Mouse (Mus musculus) hindbrain, embryonic 10.5 days (tissue): ENCODE data around the gene Ikzf2. TPM values are rescaled to one million over a fixed set of nuclear protein-coding genes. Genes with fewer than 3 reads are reported as not detected.

ENCODE experiments used
- DNase-seq: peaks from one replicate; pipeline ENCODE4 v3.0.0-alpha.2; 2017; ENCODE audit warnings: low spot score
- H3K27ac ChIP-seq: fragments of 300-500 bp; sonication (generic); 2 replicates; pipeline ENCODE4 v1.5.1; 2016; ENCODE audit warnings: mild to moderate bottlenecking, moderate library complexity
- H3K27me3 ChIP-seq: fragments of 300-500 bp; sonication (generic); 2 replicates; pipeline ENCODE4 v1.6.1; 2016; ENCODE audit warnings: mild to moderate bottlenecking; ENCODE audit not compliant: poor library complexity, insufficient read depth, severe bottlenecking
- H3K36me3 ChIP-seq: fragments of 300-500 bp; sonication (generic); 2 replicates; pipeline ENCODE4 v1.6.1; 2016; ENCODE audit warnings: mild to moderate bottlenecking, moderate library complexity
- H3K4me1 ChIP-seq: fragments of 300-500 bp; sonication (generic); replicated peaks from 2 replicates; pipeline ENCODE4 v1.6.1; 2016; ENCODE audit warnings: mild to moderate bottlenecking
- H3K4me3 ChIP-seq: fragments of 300-500 bp; sonication (generic); 2 replicates; pipeline ENCODE4 v1.5.1; 2016; ENCODE audit warnings: mild to moderate bottlenecking, moderate library complexity
- H3K9me3 ChIP-seq: fragments of 300-500 bp; sonication (generic); 2 replicates; pipeline ENCODE4 v1.6.1; 2016; ENCODE audit warnings: mild to moderate bottlenecking, moderate library complexity
- WGBS: fragments of 180-500 bp; shearing (Covaris S2); methylation state at CpG from one replicate; pipeline ENCODE4 v1.1.7; 2016; 5-methylcytosine and 5-hydroxymethylcytosine counted together
- polyA plus RNA-seq: library from polyadenylated mRNA; unstranded; fragments of >200 nt; fragmentation: Nextera tagmentation; extraction: Ambion mirVana; gene quantifications from 2 replicates; pipeline ENCODE4 v1.2.1, GENCODE M21; 2016

The Ikzf2 gene
- polyA plus RNA-seq, 1 experiment from 2014 or later, result 6.5 TPM

DNA sequence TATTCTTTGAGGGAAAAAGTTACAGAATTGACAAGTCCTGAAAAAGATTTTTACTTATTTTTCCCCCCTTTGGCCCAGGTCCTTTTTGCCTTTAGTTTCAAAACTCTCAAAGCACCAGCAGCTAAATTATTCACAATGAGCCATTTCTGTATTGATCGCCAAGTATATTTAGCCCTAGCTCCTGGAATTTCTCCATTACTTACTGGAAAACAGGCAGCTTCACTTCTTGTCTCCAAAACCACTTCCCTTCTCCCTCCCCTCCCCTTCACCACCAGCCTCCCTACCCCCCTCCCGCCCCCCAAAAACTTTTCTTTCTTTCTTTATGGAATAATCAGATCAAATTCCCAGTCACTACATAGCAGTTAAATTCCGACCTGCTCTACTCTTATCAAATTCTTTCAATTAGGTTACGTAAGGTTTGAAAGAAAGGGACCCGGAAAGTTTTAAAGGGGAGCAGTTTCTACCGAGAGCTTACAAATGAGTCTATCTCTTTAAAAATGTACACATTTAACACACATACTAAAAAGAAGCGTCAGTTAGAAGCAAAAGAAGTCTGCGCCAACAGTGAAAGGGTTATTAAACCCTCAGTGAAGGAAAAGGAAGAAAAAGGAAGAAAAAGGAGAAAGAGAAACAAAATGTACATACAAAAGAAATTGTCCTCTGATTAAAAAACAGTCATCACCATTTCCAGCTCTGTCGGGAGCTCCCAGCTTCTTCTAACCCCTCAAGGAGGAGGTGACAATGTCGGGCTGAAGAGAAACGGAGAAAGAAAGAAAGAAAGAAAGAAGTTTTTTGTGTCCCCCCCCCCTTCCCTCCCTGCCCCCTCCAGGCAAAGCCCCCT is 1.8 kb downstream of the Ikzf2 start:
- Histone ChIP-seq H3K9me3 (no peaks in the 10 kb centered on the region), H3K27me3 (no peaks in the 10 kb centered on the region), H3K36me3 (no peaks in the 10 kb centered on the region), H3K4me3 (peak overlapping the region; percentile 77), H3K4me1 (peaks cover 24% of the 10 kb centered on the region), H3K27ac (peak overlapping the region; percentile 87)
- no peak for DNase-seq
- under 1% methylated on average over 11 of the region's 11 CpGs for WGBS

DNA sequence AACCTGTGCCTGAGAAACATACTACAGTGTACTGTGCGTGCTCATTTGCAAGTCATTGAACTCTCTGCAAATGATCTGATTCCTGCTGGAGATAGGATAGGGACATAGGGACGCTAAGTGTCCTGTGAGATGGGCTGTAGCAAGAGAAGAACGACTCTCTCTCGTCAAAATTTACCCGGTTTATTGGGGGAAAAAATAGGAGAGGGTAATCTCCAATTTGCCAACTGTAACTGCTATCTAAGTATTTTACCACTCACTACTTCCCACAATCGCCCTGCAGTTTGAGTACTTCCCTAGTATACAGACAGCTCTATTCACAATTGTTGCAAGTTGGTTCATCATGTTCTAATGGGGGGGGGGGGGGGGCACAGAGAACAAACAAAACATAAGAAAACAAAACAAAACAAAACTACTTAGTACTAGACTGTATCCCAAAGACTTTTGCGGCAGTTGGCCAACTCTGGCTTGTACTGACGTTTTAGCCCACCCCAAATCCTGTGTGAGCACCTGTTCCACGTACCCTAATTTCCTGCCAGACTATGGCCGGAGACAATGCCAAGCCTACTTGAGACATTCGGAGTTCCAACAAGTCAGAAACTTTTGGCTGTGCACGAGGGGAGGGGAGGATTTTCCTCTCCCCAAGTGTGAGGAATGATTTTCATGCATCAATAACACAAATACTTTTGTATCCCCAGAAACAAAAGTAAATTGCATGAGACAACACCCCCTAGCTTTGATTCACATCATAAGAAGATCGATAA is 2.6 kb downstream of the Ikzf2 start:
- Histone ChIP-seq H3K4me3 (peak overlapping the region; percentile 77), H3K9me3 (no peaks in the 10 kb centered on the region), H3K4me1 (peaks cover 24% of the 10 kb centered on the region), H3K27ac (no peak overlapping the region; the same call in 1 of the 2 replicates), H3K27me3 (no peaks in the 10 kb centered on the region), H3K36me3 (no peaks in the 10 kb centered on the region)
- no peak for DNase-seq
- WGBS, result 36% methylated on average over 13 of the region's 13 CpGs

DNA sequence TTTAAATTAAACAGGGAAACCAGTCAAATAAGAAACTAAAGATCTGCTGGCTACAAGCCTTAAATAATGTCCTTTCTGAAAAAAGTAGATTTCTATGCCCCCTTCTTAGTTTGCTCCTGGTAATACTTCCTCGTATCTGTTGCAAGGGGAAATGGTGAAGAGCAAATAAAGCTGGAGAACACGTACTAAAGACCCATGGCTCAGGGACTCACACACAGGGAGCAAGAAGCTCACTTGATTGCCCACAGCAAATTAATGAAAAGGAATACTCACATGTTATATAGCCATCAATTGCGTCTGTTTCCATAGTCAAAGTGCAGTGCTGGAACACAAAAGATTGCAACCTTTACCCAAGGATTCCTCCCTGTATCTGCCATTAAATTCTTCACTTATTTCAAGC is 3.2 kb downstream of the Ikzf2 start:
- Histone ChIP-seq H3K4me3 (0 out of 2 replicates have a peak overlapping the region, but pooled peaks have one; percentile 77), H3K27ac (no peak overlapping the region), H3K9me3 (no peaks in the 10 kb centered on the region), H3K27me3 (no peaks in the 10 kb centered on the region), H3K36me3 (no peaks in the 10 kb centered on the region), H3K4me1 (peaks cover 22% of the 10 kb centered on the region)
- no peak for DNase-seq
- WGBS, result 77% methylated on average over 3 of the region's 3 CpGs

DNA sequence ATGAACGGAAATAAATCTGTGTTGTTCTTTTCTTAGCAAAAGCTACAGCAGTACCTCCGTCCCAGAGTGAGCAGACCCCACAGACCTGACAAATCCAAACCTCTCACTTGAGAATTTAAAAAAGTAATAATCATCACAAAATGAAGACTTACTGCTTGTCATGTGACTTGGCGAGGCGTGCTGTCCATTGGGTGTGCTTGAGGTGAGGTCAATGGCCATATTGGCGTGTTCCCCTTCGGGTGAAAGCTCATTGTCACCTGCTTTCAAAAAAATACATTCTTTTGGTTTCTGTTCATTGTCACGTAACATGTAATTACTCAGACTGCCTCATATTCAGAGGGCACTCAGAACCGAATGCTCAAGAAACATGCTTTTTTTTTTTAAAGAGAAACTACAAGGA is 4.0 kb downstream of the Ikzf2 start:
- no peaks in the 10 kb centered on the region for H3K9me3 ChIP-seq
- no peaks in the 10 kb centered on the region for H3K36me3 ChIP-seq
- H3K4me3 ChIP-seq, result no peak overlapping the region
- peaks cover 16% of the 10 kb centered on the region for H3K4me1 ChIP-seq
- DNase-seq, result no peak
- H3K27ac ChIP-seq, result no peak overlapping the region
- WGBS, result 90% methylated on average over 8 of the region's 8 CpGs
- no peaks in the 10 kb centered on the region for H3K27me3 ChIP-seq

DNA sequence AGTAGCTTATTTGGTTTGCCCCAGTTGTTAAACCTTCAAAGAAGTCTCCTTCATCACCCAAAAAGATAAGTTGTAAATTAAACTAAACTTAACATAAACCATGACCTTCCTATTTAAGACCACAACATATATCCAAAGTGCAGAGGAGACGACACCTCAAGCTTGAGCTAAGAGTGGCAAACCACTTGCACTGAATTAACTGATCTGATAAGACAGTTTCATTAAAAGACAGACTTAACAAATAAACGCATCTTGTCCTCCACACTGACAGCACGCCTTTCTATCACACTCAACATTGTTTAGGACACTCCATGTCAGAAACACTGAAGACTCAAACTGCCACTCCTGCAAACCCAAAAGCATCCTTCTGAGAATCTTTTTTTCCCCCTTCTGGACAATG is 4.8 kb downstream of the Ikzf2 start:
- Histone ChIP-seq H3K27ac (no peak overlapping the region), H3K36me3 (no peaks in the 10 kb centered on the region), H3K27me3 (no peaks in the 10 kb centered on the region), H3K9me3 (no peaks in the 10 kb centered on the region), H3K4me3 (no peak overlapping the region), H3K4me1 (peaks cover 15% of the 10 kb centered on the region)
- no peak for DNase-seq
- WGBS, result 84% methylated on average over 3 of the region's 3 CpGs

DNA sequence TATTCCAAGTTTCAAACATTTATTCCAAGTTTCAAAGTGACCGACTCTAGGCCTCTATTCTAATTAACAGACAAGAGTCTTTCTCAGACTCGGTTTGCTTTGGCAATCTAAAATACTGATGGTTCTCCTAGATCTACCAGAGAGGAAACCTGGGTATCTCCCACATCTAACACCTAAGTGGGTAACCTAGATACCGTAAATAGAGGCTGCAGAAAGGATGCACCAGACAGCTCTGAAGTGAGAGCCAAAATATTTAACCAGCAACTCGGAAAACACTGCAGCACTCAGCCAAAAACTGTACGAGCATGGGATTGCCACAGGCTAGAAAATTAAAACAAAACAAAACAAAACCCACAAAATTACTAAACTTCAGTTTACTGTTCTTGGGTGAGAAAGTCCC is 6.0 kb downstream of the Ikzf2 start:
- peaks cover 15% of the 10 kb centered on the region for H3K4me1 ChIP-seq
- H3K27me3 ChIP-seq, result no peaks in the 10 kb centered on the region
- H3K4me3 ChIP-seq, result no peak overlapping the region
- DNase-seq, result no peak
- no peaks in the 10 kb centered on the region for H3K36me3 ChIP-seq
- WGBS, result 89% methylated on average over 5 of the region's 5 CpGs
- H3K27ac ChIP-seq, result no peak overlapping the region
- no peaks in the 10 kb centered on the region for H3K9me3 ChIP-seq

DNA sequence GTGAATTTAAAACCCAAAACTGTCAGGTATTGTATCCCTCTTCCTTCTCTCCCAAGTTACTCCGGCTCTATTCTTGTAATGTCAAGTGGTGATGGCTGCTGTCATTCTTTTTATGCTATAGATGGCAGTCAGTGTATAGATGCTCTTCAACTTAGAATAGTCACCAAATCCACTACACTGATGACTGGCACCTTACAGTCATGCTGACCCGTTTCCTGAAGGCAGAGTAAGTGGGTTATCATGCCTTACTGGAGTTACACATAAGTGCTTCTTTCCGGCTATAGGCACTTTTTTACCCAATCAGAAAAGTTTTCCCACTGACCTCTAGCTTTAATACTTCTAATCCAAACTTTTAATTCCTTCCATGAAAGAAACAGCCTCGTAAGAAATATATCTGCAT is 6.5 kb downstream of the Ikzf2 start:
- no peak overlapping the region for H3K27ac ChIP-seq
- peaks cover 15% of the 10 kb centered on the region for H3K4me1 ChIP-seq
- no peaks in the 10 kb centered on the region for H3K36me3 ChIP-seq
- 88% methylated on average over 4 of the region's 4 CpGs for WGBS
- H3K4me3 ChIP-seq, result no peak overlapping the region
- no peaks in the 10 kb centered on the region for H3K27me3 ChIP-seq
- no peaks in the 10 kb centered on the region for H3K9me3 ChIP-seq
- no peak for DNase-seq

DNA sequence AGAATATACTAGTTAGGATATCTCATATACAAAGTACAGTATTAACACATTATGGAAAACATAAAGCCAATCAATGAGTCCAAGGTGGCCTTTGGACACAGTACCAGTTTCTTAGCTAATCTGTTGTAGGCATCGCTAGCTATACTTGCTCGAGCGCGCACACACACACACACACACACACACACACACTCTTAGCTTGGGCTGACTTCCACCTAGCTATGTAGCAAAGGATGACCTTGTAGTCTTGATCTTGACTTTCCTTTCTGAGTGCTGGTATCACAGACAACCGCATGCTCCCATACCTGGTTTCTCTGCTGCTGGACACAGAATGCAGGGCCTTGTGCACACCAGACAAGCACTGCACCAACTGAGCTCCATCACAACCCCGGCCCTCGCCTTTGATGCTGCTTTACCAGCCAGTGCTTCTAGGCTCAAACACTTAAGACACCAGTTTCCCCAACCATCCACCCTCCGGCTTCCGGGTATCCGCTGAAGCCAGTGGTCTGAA is 17.1 kb downstream of the Ikzf2 start:
- no peaks in the 10 kb centered on the region for H3K4me1 ChIP-seq
- no peaks in the 10 kb centered on the region for H3K36me3 ChIP-seq
- no peak overlapping the region for H3K4me3 ChIP-seq
- DNase-seq, result no peak
- H3K27ac ChIP-seq, result no peak overlapping the region
- WGBS, result 95% methylated on average over 10 of the region's 10 CpGs
- H3K27me3 ChIP-seq, result no peaks in the 10 kb centered on the region
- no peaks in the 10 kb centered on the region for H3K9me3 ChIP-seq

DNA sequence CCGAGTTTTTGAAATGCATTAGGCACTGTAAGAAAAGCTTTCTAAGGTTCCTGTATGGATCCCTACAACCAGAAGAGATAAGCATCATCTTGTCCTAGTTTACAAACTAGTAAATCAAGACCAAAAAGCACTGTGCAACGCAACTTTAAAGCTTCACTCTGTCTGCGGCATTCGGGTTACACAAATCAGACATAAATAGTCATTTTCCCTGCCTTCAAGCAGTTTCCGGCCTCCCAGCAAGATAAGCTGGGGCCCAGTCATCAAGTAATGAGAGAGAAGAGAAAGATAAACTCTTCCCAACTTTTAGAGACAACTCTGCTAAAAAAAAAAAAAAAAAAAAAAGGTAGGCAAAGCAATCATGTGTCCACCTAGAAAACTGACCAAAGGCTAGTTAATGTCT is 19.6 kb downstream of the Ikzf2 start:
- 88% methylated on average over 5 of the region's 5 CpGs for WGBS
- Histone ChIP-seq H3K36me3 (no peaks in the 10 kb centered on the region), H3K9me3 (no peaks in the 10 kb centered on the region), H3K27ac (no peak overlapping the region), H3K27me3 (no peaks in the 10 kb centered on the region), H3K4me1 (no peaks in the 10 kb centered on the region), H3K4me3 (no peak overlapping the region)
- no peak for DNase-seq

DNA sequence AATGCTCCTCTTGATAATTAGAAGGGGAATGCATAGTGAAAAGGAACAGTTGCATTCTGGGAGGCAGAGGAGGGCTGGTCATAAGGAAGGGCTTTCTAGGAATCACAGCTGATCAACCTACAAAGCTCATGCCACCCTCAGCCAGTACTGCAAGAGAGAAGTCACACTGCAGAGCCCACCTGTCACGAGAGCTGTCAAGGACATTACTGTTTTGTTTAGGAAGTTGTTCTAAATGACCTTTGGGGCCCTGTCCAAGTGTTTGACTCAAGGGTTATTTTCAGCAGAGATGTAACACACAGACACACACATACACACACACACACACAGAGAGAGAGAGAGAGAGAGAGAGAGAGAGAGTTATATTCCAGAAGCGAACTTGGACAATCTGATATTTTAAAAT is 27.3 kb downstream of the Ikzf2 start:
- H3K4me3 ChIP-seq, result no peak overlapping the region
- H3K4me1 ChIP-seq, result peaks cover 22% of the 10 kb centered on the region
- 70% methylated on average over 2 of the region's 2 CpGs for WGBS
- DNase-seq, result no peak
- H3K9me3 ChIP-seq, result no peaks in the 10 kb centered on the region
- H3K36me3 ChIP-seq, result no peaks in the 10 kb centered on the region
- H3K27ac ChIP-seq, result no peak overlapping the region
- H3K27me3 ChIP-seq, result no peaks in the 10 kb centered on the region

DNA sequence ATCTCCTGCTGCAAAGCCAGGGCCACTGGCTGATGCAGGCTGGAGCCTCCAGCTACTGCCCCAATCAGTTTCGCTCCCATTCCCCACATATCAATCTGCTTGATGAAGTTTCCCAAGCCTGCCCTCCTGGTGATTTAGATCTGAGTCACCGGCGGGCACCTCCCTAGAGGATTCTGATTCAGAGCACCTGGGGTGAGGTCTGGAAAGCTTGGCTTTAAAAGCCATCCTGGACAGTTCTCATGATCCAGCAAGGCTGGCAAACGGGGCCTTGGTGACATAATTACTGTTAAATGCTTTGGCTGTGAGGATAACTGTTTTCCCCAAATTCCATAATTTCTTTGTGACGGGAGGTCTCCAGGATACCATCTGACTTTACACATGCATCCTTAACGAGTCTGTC is 29.0 kb downstream of the Ikzf2 start:
- Histone ChIP-seq H3K36me3 (no peaks in the 10 kb centered on the region), H3K4me1 (peaks cover 22% of the 10 kb centered on the region), H3K4me3 (no peak overlapping the region), H3K27ac (no peak overlapping the region), H3K27me3 (no peaks in the 10 kb centered on the region), H3K9me3 (no peaks in the 10 kb centered on the region)
- DNase-seq, result no peak
- 47% methylated on average over 6 of the region's 6 CpGs for WGBS

DNA sequence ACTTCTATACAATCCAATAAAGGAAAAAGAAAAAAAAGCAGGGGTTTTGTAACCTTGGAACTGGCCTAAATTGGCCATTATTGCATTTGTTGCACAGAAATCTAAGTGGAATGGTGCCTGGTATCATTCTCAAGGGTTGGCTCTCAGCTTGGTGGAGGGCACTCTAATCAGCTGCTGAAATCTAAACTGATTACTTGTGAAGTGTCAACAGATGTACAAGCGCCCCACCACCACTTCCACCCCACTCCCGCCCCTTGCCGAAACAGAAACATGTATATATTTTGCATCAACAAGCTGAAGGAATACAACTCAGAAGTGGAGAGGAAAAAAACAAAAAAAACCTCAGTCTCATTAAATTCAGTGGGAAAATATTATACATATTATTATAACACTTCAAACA is 29.6 kb downstream of the Ikzf2 start:
- no peak for DNase-seq
- H3K9me3 ChIP-seq, result no peaks in the 10 kb centered on the region
- H3K4me1 ChIP-seq, result peaks cover 22% of the 10 kb centered on the region
- H3K27me3 ChIP-seq, result no peaks in the 10 kb centered on the region
- no peaks in the 10 kb centered on the region for H3K36me3 ChIP-seq
- WGBS, result 85% methylated on average over 3 of the region's 3 CpGs
- H3K27ac ChIP-seq, result no peak overlapping the region
- no peak overlapping the region for H3K4me3 ChIP-seq

DNA sequence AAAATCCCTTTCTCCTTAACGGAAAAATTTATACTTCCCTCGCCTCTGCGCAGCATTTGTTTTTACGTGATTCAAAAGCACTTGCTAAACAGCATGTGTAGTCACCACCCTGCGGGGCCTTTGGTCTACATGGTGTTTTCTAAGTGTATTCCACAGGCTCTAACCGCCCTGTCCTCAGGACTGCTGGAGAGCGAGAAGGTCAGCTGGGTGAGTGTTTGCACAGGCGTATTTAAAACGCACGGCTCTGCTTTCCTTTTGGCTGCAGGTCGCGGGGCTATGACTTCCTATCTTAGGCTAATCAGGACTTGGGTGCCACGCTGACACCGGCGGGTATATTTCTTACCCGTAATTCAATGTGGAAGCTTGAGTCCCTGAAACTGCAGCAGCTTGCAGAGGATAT is 30.1 kb downstream of the Ikzf2 start:
- 41% methylated on average over 16 of the region's 16 CpGs for WGBS
- DNase-seq, result peak; percentile 9
- Histone ChIP-seq H3K9me3 (no peaks in the 10 kb centered on the region), H3K4me1 (peaks cover 22% of the 10 kb centered on the region), H3K4me3 (no peak overlapping the region), H3K36me3 (no peaks in the 10 kb centered on the region), H3K27ac (no peak overlapping the region), H3K27me3 (no peaks in the 10 kb centered on the region)
